Mouse (Mus musculus): ENCODE results near the gene Prb1.
"Not testable (repeated sequence)": the region's sequence is repeated elsewhere in the genome, so short reads cannot be mapped to it uniquely, and the experiment has no call there.

Gene Prb1

DNA sequence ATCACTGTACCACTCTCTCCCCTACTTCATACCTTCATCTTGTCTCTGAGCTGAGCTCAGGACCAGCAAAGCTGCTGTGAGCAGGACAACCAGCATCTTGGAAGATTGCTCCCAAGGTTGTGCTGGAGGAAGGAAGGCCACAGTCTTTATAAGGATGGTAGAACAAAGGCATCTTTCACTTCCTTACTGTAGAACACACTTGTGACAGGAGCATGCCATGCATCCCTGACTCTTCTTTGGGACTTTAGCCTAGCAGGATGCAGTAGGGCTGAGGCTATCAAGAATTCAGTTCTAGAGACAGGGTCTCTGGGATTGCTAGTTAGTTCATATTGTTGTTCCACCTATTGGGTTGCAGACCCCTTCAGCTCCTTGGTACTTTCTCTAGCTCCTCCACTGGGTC, at the start of gene Prb1:
Gene Prb1, minus strand, starts transcription at position 101 of the 400 bp plus-strand sequence.
- DNase-seq = not testable (repeated sequence)

All from kidney, adult 9 months (tissue).